Comparison of ENCODE assay signal across 11 mouse cellular contexts in the genomic region with DNA sequence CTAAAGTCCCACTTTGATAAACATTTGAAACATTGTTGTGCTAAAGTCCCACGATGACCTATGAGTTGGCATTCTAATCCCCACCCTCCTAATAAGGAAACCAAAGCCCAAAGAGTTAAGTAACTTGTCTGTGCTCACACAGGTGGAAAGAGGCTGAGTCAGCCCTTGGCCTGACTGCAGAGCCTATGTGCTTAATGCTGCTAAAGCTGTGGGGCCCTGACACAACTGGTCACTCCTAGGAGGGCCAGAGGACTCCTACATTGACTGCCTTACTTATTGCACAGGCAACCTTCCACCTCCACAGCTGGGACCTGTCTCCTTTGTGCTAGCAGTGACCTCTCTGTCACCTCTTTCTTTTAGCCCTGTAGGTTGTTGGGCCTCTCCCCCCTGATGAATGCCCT.
A peak's percentile ranks its signal among the peaks of the same experiment; 100 is the strongest.
DNase-seq lines count a peak whose midpoint lies in the region; ATAC-seq lines count a peak whose summit lies in the region.
"Had no signal": no experiment of that assay in that cellular context is flagged by ENCODE, and none has a peak within 500 bp of the region (broad histone marks: within the 10 kb centered on the region; RNA-seq: fewer than 3 reads in every experiment).

No protein-coding gene starts in this region.

- no peak for DNase-seq in heart, embryonic 10.5 days (ENCODE audit: low spot score)
- DNase-seq in heart, postnatal 4 days = no peak
- DNase-seq in neural tube, embryonic 11.5 days (ENCODE audit: low spot score) = peak; percentile 30
- DNase-seq in neural tube, embryonic 10.5 days (ENCODE audit: extremely low spot score, low spot score) = no peak
- DNase-seq in limb, embryonic 10.5 days (ENCODE audit: low spot score) = no peak
- DNase-seq in frontal cortex, postnatal 36 days (ENCODE audit: low spot score in 2 of 2) = no peak
- no peak for DNase-seq in left cerebral cortex, adult 18-20 months (ENCODE audit: low spot score in 2 of 2)
- DNase-seq in layer of hippocampus, adult 18-20 months (ENCODE audit: low spot score in 2 of 2) = no peak
- DNase-seq: gastrocnemius, postnatal 36 days; midbrain, embryonic 14.5 days; thymus, postnatal 36 days had no signal

- no peaks in the 10 kb centered on the region for H3K9me3 ChIP-seq in heart, embryonic 10.5 days
- no peaks in the 10 kb centered on the region for H3K9me3 ChIP-seq in neural tube, embryonic 11.5 days (ENCODE audit: control insufficient read depth, low read length)
- H3K9me3 ChIP-seq in limb, embryonic 10.5 days (replicated peaks) = no peaks in the 10 kb centered on the region

- H3K27ac ChIP-seq in heart, embryonic 10.5 days = peak overlapping the region; percentile 48; the same call in 1 of the 2 replicates
- no peak overlapping the region for H3K27ac ChIP-seq in neural tube, embryonic 11.5 days (ENCODE audit: low read depth, low read length)
- peak overlapping the region; percentile 27; the same call in 1 of the 2 replicates for H3K27ac ChIP-seq in limb, embryonic 10.5 days

- H3K4me2 ChIP-seq in neural tube, embryonic 11.5 days (ENCODE audit: low read depth) = no peak overlapping the region

- ATAC-seq in neural tube, embryonic 11.5 days (ENCODE audit: insufficient read depth, low FRiP score, low TSS enrichment) = no peak

- H3K27me3 ChIP-seq in heart, embryonic 10.5 days (ENCODE audit: insufficient read depth, poor library complexity, severe bottlenecking) = peaks cover 8% of the 10 kb centered on the region; the same call in 1 of the 2 replicates
- H3K27me3 ChIP-seq in neural tube, embryonic 11.5 days (ENCODE audit: control insufficient read depth, insufficient read depth, low read length) = no peaks in the 10 kb centered on the region
- peaks cover 7% of the 10 kb centered on the region; the same call in 1 of the 2 replicates for H3K27me3 ChIP-seq in limb, embryonic 10.5 days (ENCODE audit: low read depth, poor library complexity, severe bottlenecking)

- no peaks in the 10 kb centered on the region for H3K36me3 ChIP-seq in heart, embryonic 10.5 days
- no peaks in the 10 kb centered on the region for H3K36me3 ChIP-seq in neural tube, embryonic 11.5 days (ENCODE audit: control insufficient read depth, insufficient read depth, low read length)
- no peaks in the 10 kb centered on the region for H3K36me3 ChIP-seq in limb, embryonic 10.5 days

- no peak overlapping the region for H3K4me3 ChIP-seq in heart, embryonic 10.5 days
- H3K4me3 ChIP-seq in neural tube, embryonic 11.5 days (ENCODE audit: low read depth, low read length) = no peak overlapping the region
- no peak overlapping the region for H3K4me3 ChIP-seq in limb, embryonic 10.5 days

- WGBS in heart, embryonic 10.5 days = 76% methylated on average over 1 of the region's 1 CpGs
- 76% methylated on average over 1 of the region's 1 CpGs for WGBS in neural tube, embryonic 11.5 days
- WGBS in limb, embryonic 10.5 days = 85% methylated on average over 1 of the region's 1 CpGs

- no peak overlapping the region for H3K9ac ChIP-seq in neural tube, embryonic 11.5 days (ENCODE audit: low read length)

- H3K4me1 ChIP-seq in heart, embryonic 10.5 days = peaks cover 24% of the 10 kb centered on the region
- peaks cover 6% of the 10 kb centered on the region for H3K4me1 ChIP-seq in neural tube, embryonic 11.5 days (ENCODE audit: control insufficient read depth, insufficient read depth, low read length)
- peaks cover 33% of the 10 kb centered on the region for H3K4me1 ChIP-seq in limb, embryonic 10.5 days
